Mouse (Mus musculus) bone marrow, adult 2 months (tissue): ENCODE data around the gene Cox4i1.

Experiments used
- CTCF ChIP-seq: fragments of 200-500 bp; IDR thresholded peaks from 2 replicates; pipeline ENCODE4 v1.5.1; 2011; ENCODE audit warnings: low read length, control low read depth; ENCODE audit not compliant: control insufficient read depth, insufficient read depth
- POLR2A ChIP-seq: fragments of 200-500 bp; IDR thresholded peaks from 2 replicates; pipeline ENCODE4 v1.6.1; 2011; ENCODE audit warnings: low read depth, mild to moderate bottlenecking, control low read depth, low read length, borderline replicate concordance; ENCODE audit not compliant: control insufficient read depth

DNA sequence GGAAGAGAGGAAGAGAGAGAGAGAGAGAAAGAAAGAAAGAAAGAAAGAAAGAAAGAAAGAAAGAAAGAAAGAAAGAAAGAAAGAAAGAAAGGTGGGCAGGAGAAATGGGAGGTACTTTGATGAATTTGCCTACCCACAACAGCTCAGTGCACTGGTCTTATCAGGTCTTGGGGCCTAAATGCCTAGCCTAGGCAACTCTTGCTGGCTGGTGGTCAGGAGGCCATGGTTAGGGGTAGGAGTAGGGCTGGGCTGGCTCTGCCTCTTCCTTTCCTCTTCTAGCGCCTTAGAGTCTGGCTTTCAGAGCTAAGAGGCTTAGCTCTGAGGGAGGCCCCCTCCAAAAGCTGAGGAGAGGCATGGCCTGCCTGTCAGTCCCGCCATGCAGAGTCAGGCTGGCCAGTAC lies 44.4 kb upstream of the Cox4i1 start:
- TF ChIP-seq CTCF (no peak), POLR2A (no peak)
